Mouse (Mus musculus) T-helper 1 cell (primary cell): ENCODE data around the gene Marco.

Source experiments
- in situ Hi-C: fragments of 300-600 bp; cut with MboI, MseI; formaldehyde crosslinking; loops from one replicate; pipeline ENCODE4 v1.15.1; 2025; ENCODE audit warnings: high pct_unique_total_duplicates

Marco gene

DNA sequence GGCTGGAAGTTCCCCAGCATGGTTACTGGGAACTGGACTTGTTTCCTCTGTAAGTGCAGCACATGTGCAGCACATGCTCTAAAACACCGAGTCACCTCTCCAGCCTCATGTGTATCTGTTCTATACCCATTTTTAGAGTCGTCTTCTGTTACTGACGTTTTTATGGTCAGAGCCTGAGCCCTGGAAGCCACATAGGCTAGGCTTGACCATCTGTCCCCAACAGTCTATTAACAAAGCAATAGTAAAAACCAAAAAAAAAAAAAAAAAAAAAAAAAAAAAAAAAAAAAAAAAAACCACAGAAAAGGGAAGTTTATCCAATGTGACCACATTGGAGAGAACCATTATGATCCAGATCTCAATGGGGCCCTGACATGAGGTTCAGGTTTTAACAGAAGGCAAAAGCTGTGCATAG lies 61.6 kb downstream of the Marco start:
- in situ Hi-C loops, result no loop called here

DNA sequence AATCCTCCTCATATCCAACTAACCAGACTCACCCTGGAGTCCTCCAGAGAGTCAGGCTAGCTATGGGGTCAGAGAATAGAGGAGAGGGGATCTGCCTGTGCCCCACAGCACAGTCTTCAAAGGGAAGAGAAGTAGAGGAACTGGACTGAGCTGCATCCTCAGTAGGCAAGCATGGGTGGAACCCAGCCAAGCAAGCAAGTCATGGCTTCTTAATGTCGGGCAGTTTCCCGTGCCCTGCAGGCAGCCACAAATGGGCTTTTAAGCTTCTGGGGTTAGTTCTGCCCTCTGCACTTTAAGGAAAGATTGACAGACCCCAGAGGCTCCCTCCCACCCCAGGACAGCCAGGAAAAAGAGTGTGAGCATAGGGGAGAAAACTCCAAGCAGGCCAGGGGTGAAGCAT lies 63.2 kb downstream of the Marco start:
- in situ Hi-C loops, result no loop called here

DNA sequence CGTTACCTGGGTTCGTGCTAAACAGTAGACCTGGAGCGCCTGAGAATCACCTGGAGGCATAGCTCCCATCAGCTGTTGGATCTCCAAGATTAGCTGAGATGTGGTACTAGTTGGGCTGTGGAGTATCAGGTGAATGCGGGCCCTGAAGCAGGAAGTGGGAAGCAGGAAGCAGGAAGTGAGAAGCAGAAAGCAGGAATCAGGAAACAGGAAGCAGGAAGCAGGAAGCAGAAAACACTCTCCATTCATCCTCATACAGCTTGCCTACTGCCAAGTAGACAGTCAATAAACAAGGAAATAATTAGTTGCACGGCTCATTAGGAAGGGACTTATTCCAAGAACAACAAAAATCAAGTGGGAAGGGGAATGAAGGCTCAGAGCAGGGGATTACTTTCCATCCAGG lies 69.2 kb downstream of the Marco start:
- in situ Hi-C loops, result no loop called here

DNA sequence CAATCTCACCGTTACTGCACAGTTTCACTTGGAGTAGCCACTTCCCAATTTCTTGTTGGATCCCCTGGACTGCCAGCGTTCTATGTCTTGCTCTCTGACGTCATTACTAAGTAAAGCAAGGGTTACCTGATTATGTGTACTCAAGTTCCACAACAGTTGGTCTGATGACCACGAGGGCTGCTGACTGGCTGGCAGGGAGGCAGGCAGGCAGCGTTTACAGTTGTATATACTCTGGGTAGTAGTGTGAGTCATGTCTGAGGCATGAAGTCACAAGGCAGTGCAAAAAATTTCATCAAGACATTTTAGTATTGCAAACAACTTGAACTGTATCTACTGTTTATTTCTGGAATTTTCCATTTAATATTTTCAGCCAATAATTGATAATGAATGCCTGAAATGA lies 74.7 kb downstream of the Marco start:
- in situ Hi-C loops, result no loop called here

DNA sequence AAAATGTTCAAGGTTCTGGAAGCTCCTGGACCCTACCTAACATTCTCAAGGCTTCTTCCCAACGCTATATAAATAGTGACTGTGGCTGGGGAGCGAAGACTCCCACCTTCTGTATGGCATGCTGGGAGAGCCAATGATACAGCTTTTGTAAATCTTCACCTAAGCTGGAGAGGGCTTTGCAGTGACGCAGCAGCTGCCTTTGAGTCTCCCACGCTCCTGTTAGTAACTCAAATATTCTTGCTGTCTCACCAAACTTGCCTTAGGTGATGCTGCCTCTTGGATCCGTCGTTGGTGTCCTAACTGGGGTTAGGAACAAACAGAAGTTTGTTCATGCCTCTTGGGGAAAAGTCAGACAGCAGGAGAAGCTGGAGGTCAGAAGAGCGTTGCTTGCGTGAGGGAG lies 79.2 kb downstream of the Marco start:
- in situ Hi-C loops, result no loop called here
